Mouse (Mus musculus): ENCODE results near the gene Pdia4.
"Not testable (repeated sequence)": the region's sequence is repeated elsewhere in the genome, so short reads cannot be mapped to it uniquely, and the experiment has no call there.

The Pdia4 gene

GRCm38 (mm10) chr6:47757429-47757828, 55.8 kb downstream of the Pdia4 start:
- H3K9me3 ChIP-seq (ENCODE audit: low read length); H3K4me1 ChIP-seq (replicated peaks; ENCODE audit: low read depth, low read length); H3K27me3 ChIP-seq (ENCODE audit: insufficient read depth, low read length); H3K4me3 ChIP-seq (replicated peaks; ENCODE audit: low read length); H3K36me3 ChIP-seq (ENCODE audit: insufficient read depth, low read length): not testable (repeated sequence)

- not testable (repeated sequence) for H3K4me3 ChIP-seq (replicated peaks; ENCODE audit: low read length); H3K4me1 ChIP-seq (replicated peaks; ENCODE audit: low read depth, low read length); H3K9me3 ChIP-seq (ENCODE audit: low read length); H3K36me3 ChIP-seq (ENCODE audit: insufficient read depth, low read length); H3K27me3 ChIP-seq (ENCODE audit: insufficient read depth, low read length)
These were observed 60.1 kb downstream of the Pdia4 start for GRCm38 (mm10) chr6:47753144-47753543.

- not testable (repeated sequence) for H3K27me3 ChIP-seq (ENCODE audit: insufficient read depth, low read length); H3K4me3 ChIP-seq (replicated peaks; ENCODE audit: low read length); H3K9me3 ChIP-seq (ENCODE audit: low read length); H3K36me3 ChIP-seq (ENCODE audit: insufficient read depth, low read length); H3K4me1 ChIP-seq (replicated peaks; ENCODE audit: low read depth, low read length)
These were observed 64.9 kb downstream of the Pdia4 start for GRCm38 (mm10) chr6:47748306-47748705.

GRCm38 (mm10) chr6:47747886-47748285, 65.3 kb downstream of the Pdia4 start:
- H3K27me3 ChIP-seq (ENCODE audit: insufficient read depth, low read length); H3K4me3 ChIP-seq (replicated peaks; ENCODE audit: low read length); H3K9me3 ChIP-seq (ENCODE audit: low read length); H3K4me1 ChIP-seq (replicated peaks; ENCODE audit: low read depth, low read length); H3K36me3 ChIP-seq (ENCODE audit: insufficient read depth, low read length): not testable (repeated sequence)

Measured in E14TG2a.4 (cell line).